ENCODE assay signal across 8 mouse cellular contexts in the genomic region with DNA sequence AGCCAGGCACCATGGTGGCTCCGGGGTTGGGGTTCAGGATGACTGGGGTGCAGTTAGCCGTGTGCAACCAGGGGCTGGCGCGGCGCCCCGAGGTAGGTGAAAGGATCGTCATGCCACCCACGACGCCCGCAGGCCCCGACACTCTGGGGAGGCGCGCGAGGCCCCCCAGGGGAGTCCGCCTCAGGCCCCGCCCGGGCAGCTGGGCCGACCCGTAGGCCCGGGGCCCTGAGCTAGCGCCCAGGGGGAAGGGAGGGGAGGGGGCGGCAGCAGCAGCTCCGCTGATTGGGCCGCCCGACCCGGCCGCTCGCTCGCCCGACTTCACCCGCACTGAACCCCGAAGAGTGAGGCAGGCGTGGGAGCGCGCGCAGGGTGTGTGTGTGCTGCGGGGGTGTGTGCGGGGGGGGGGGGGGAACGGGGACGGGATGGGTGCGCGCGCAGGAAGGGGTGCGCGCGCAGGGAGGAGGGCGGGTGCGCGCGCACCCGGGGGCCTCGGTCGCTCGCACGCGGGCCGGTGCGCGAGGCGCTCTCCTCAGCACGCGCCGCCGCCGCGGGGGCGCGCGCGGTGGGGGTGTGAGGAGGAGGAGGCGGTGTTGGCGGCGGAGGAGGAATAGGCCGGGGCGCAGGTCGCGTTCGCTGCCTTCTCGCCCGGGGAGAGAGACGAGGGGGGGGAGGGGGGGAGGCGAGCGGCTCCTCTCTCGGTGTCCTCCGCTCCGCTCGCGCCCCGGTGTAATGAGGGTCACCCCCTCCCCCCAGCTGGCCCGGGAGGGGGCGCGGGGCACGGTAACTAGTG. TPM values are rescaled to one million over a fixed set of nuclear protein-coding genes. Genes with fewer than 3 reads are reported as not detected.
A peak's percentile ranks its signal among the peaks of the same experiment; 100 is the strongest.
DNase-seq lines count a peak whose midpoint lies in the region; ATAC-seq and TF ChIP-seq lines count a peak whose summit lies in the region.

No protein-coding gene starts in this region.

- H3K27me3 ChIP-seq in C2C12 (ENCODE audit: control insufficient read depth, insufficient read depth, insufficient read length): no peaks in the 10 kb centered on the region
- no peaks in the 10 kb centered on the region for H3K27me3 ChIP-seq in erythroblast, embryonic 14.5 days (ENCODE audit: control insufficient read depth)
- no peaks in the 10 kb centered on the region for H3K27me3 ChIP-seq in heart, embryonic 12.5 days (replicated peaks)
- no peaks in the 10 kb centered on the region for H3K27me3 ChIP-seq in kidney, embryonic 16.5 days (ENCODE audit: insufficient read depth, low read length)
- H3K27me3 ChIP-seq in liver, adult 2 months (ENCODE audit: control insufficient read depth, insufficient read depth, low read length): no peaks in the 10 kb centered on the region
- no peaks in the 10 kb centered on the region for H3K27me3 ChIP-seq in myocyte (ENCODE audit: control insufficient read depth, insufficient read depth, insufficient read length)
- H3K27me3 ChIP-seq in stomach, embryonic 14.5 days (ENCODE audit: control insufficient read depth, insufficient read depth, low read length): no peaks in the 10 kb centered on the region

- peak overlapping the region; percentile 100 for H3K27ac ChIP-seq in heart, embryonic 12.5 days (ENCODE audit: poor library complexity, severe bottlenecking)
- H3K27ac ChIP-seq in kidney, embryonic 16.5 days (ENCODE audit: low read length): peak overlapping the region; percentile 99
- peak overlapping the region; percentile 89 for H3K27ac ChIP-seq in liver, adult 2 months (replicated peaks; ENCODE audit: insufficient read depth, low read depth, low read length)
- peak overlapping the region; percentile 99 for H3K27ac ChIP-seq in stomach, embryonic 14.5 days (ENCODE audit: low read length)

- peak; percentile 78 for DNase-seq in brain, embryonic 18.5 days (ENCODE audit: low read depth, low spot score)
- peak; percentile 65 for DNase-seq in liver, adult 2 months (ENCODE audit: extremely low read depth, low read depth, low spot score)

- peaks cover 2% of the 10 kb centered on the region for H3K9me3 ChIP-seq in erythroblast, embryonic 14.5 days (ENCODE audit: control insufficient read depth, low read length)
- H3K9me3 ChIP-seq in heart, embryonic 12.5 days (replicated peaks): no peaks in the 10 kb centered on the region
- no peaks in the 10 kb centered on the region for H3K9me3 ChIP-seq in kidney, embryonic 16.5 days (ENCODE audit: low read length)
- H3K9me3 ChIP-seq in stomach, embryonic 14.5 days (ENCODE audit: control insufficient read depth, low read depth, low read length): no peaks in the 10 kb centered on the region

- H3K4me1 ChIP-seq in erythroblast, embryonic 14.5 days (ENCODE audit: control insufficient read depth): peaks cover 68% of the 10 kb centered on the region
- H3K4me1 ChIP-seq in heart, embryonic 12.5 days (replicated peaks): peaks cover 32% of the 10 kb centered on the region
- peaks cover 43% of the 10 kb centered on the region for H3K4me1 ChIP-seq in kidney, embryonic 16.5 days (ENCODE audit: insufficient read depth, low read length)
- peaks cover 19% of the 10 kb centered on the region for H3K4me1 ChIP-seq in liver, adult 2 months (ENCODE audit: control insufficient read depth, insufficient read depth, low read length)
- H3K4me1 ChIP-seq in stomach, embryonic 14.5 days (ENCODE audit: control insufficient read depth, insufficient read depth, low read length): peaks cover 40% of the 10 kb centered on the region

- TF ChIP-seq POLR2A in liver, adult 2 months (IDR thresholded peaks at IDR 0.05; ENCODE audit: extremely low read depth, insufficient read depth, low read length): peak; percentile 67
- no peak for TF ChIP-seq POLR2A in myocyte (IDR thresholded peaks at IDR 0.05; ENCODE audit: insufficient read length, low read depth)

- H3ac ChIP-seq in C2C12 (ENCODE audit: control insufficient read depth, insufficient read length, low read depth) (peak overlapping the region; percentile 73), myocyte (ENCODE audit: control insufficient read depth, insufficient read length) (peak overlapping the region; percentile 94)

- H3K9ac ChIP-seq in heart, embryonic 12.5 days: peak overlapping the region; percentile 98
- peak overlapping the region; percentile 97 for H3K9ac ChIP-seq in kidney, embryonic 16.5 days (replicated peaks; ENCODE audit: low read length)
- H3K9ac ChIP-seq in liver, adult 2 months (ENCODE audit: low read depth, low read length): peak overlapping the region; percentile 98
- H3K9ac ChIP-seq in stomach, embryonic 14.5 days (replicated peaks; ENCODE audit: low read depth, low read length): peak overlapping the region; percentile 95

- H3K79me2 ChIP-seq in C2C12 (ENCODE audit: control insufficient read depth, insufficient read depth): peaks cover 38% of the 10 kb centered on the region
- peaks cover 20% of the 10 kb centered on the region; the same call in 1 of the 2 replicates for H3K79me2 ChIP-seq in liver, adult 2 months (ENCODE audit: control insufficient read depth, insufficient read depth, low read length)
- H3K79me2 ChIP-seq in myocyte (ENCODE audit: control insufficient read depth, insufficient read depth): peaks cover 33% of the 10 kb centered on the region

- H3K4me3 ChIP-seq in C2C12 (ENCODE audit: insufficient read depth, poor library complexity, severe bottlenecking) (peak overlapping the region; percentile 37), myocyte (peak overlapping the region; percentile 61)
- H3K4me3 ChIP-seq in erythroblast, embryonic 14.5 days (replicated peaks): peak overlapping the region; percentile 93
- peak overlapping the region; percentile 92 for H3K4me3 ChIP-seq in heart, embryonic 12.5 days
- H3K4me3 ChIP-seq in kidney, embryonic 16.5 days (ENCODE audit: low read length): peak overlapping the region; percentile 86
- H3K4me3 ChIP-seq in liver, adult 2 months (ENCODE audit: insufficient read depth, low read depth, low read length): peak overlapping the region; percentile 90
- H3K4me3 ChIP-seq in stomach, embryonic 14.5 days (ENCODE audit: low read depth, low read length): peak overlapping the region; percentile 81

- H3K36me3 ChIP-seq in C2C12 (ENCODE audit: control insufficient read depth, insufficient read depth): peaks cover 23% of the 10 kb centered on the region
- peaks cover 33% of the 10 kb centered on the region for H3K36me3 ChIP-seq in erythroblast, embryonic 14.5 days (ENCODE audit: control insufficient read depth)
- peaks cover 26% of the 10 kb centered on the region for H3K36me3 ChIP-seq in heart, embryonic 12.5 days
- peaks cover 25% of the 10 kb centered on the region for H3K36me3 ChIP-seq in kidney, embryonic 16.5 days (ENCODE audit: insufficient read depth, low read length)
- peaks cover 24% of the 10 kb centered on the region for H3K36me3 ChIP-seq in liver, adult 2 months (ENCODE audit: control insufficient read depth, insufficient read depth, low read length)
- peaks cover 10% of the 10 kb centered on the region for H3K36me3 ChIP-seq in myocyte (ENCODE audit: control insufficient read depth, insufficient read depth)
- peaks cover 27% of the 10 kb centered on the region for H3K36me3 ChIP-seq in stomach, embryonic 14.5 days (ENCODE audit: control insufficient read depth, insufficient read depth, low read length)

- H3K4me2 ChIP-seq in heart, embryonic 12.5 days: peak overlapping the region; percentile 80
- H3K4me2 ChIP-seq in kidney, embryonic 16.5 days (replicated peaks; ENCODE audit: low read depth, low read length): peak overlapping the region; percentile 86
- H3K4me2 ChIP-seq in myocyte (ENCODE audit: low read depth): no peak overlapping the region
- H3K4me2 ChIP-seq in stomach, embryonic 14.5 days (replicated peaks; ENCODE audit: low read depth, low read length): peak overlapping the region; percentile 94

- WGBS in heart, embryonic 12.5 days: under 1% methylated on average over 44 of the region's 93 CpGs
- under 1% methylated on average over 30 of the region's 93 CpGs for WGBS in kidney, embryonic 16.5 days
- WGBS in liver, adult 2 months: under 1% methylated on average over 53 of the region's 93 CpGs
- under 1% methylated on average over 35 of the region's 93 CpGs for WGBS in stomach, embryonic 14.5 days

- TF ChIP-seq CTCF in C2C12 (IDR thresholded peaks at IDR 0.05; ENCODE audit: control insufficient read depth, insufficient read depth, insufficient read length): no peak
- TF ChIP-seq CTCF in liver, adult 2 months (IDR thresholded peaks at IDR 0.05; ENCODE audit: low read depth, low read length): no peak

- peak; percentile 82 for ATAC-seq in heart, embryonic 12.5 days (ENCODE audit: insufficient number of reproducible peaks, low FRiP score)
- ATAC-seq in kidney, embryonic 16.5 days (ENCODE audit: low FRiP score, low TSS enrichment): peak; percentile 81
- ATAC-seq in stomach, embryonic 14.5 days (ENCODE audit: insufficient number of reproducible peaks, insufficient read depth, low FRiP score, low read depth): peak; percentile 86

- H3K79me3 ChIP-seq in C2C12 (ENCODE audit: low read depth): peaks cover 24% of the 10 kb centered on the region

TF ChIP-seq in C2C12, 6 proteins besides CTCF, POLR2A, EP300 and RAD21 (continues in another document):
- no peak for TF ChIP-seq MYOG (IDR thresholded peaks at IDR 0.05; ENCODE audit: control insufficient read depth, extremely low read depth, insufficient read length)
- TF ChIP-seq CEBPB (IDR thresholded peaks at IDR 0.05; ENCODE audit: low read depth): no peak

TF ChIP-seq in myocyte, 11 proteins besides CTCF, POLR2A, EP300 and RAD21 (continues in another document):
- TF ChIP-seq POLR2AphosphoS2 (IDR thresholded peaks at IDR 0.05; ENCODE audit: insufficient read length, low read depth) (no peak), REST (IDR thresholded peaks at IDR 0.05; ENCODE audit: insufficient read depth, insufficient read length) (no peak), TCF3 (IDR thresholded peaks at IDR 0.05; ENCODE audit: insufficient read length, low read depth) (no peak)

RNA-seq across cellular contexts. Expression of gene Nsd1, which starts 1.8 kb away (rescaled TPM):
- polyA plus RNA-seq in C2C12 (2012; fragmentation: generic; extraction: Trizol) (10.5 TPM), myocyte (2012; fragmentation: generic; extraction: Trizol) (10.2 TPM)
- polyA plus RNA-seq in erythroblast, embryonic 14.5 days (2012): 0.20 and 0.48 TPM in 2 replicates
- 52.7 and 53.9 TPM in 2 replicates for polyA plus RNA-seq in heart, embryonic 12.5 days (2016; fragmentation: Nextera tagmentation; extraction: Ambion mirVana)
- 49.6 and 58.6 TPM in 2 replicates for polyA plus RNA-seq in kidney, embryonic 16.5 days (2015; fragmentation: Nextera tagmentation; extraction: Ambion mirVana)
- 45.4 TPM in 2 replicates for total RNA-seq in liver, adult 2 months (2014; rRNA removed)
- polyA plus RNA-seq in liver, adult 2 months (2012; rRNA removed): 8.0 and 8.9 TPM in 2 replicates
- polyA plus RNA-seq in stomach, embryonic 14.5 days (2014; fragmentation: Nextera tagmentation; extraction: Ambion mirVana): 96.3 and 97.6 TPM in 2 replicates

RNA-seq across cellular contexts. Expression of gene Fgfr4, which starts 59.0 kb away (rescaled TPM):
- 2.8 TPM for polyA plus RNA-seq in C2C12 (2012; fragmentation: generic; extraction: Trizol)
- 0.05 and 0.07 TPM in 2 replicates for polyA plus RNA-seq in erythroblast, embryonic 14.5 days (2012)
- 0.45 and 0.51 TPM in 2 replicates for polyA plus RNA-seq in heart, embryonic 12.5 days (2016; fragmentation: Nextera tagmentation; extraction: Ambion mirVana)
- 21.8 and 23.0 TPM in 2 replicates for polyA plus RNA-seq in kidney, embryonic 16.5 days (2015; fragmentation: Nextera tagmentation; extraction: Ambion mirVana)
- 6.6 and 16.9 TPM in 2 replicates for total RNA-seq in liver, adult 2 months (2014; rRNA removed)
- 49.9 and 52.4 TPM in 2 replicates for polyA plus RNA-seq in liver, adult 2 months (2012; rRNA removed)
- polyA plus RNA-seq in myocyte (2012; fragmentation: generic; extraction: Trizol): 6.6 TPM
- polyA plus RNA-seq in stomach, embryonic 14.5 days (2014; fragmentation: Nextera tagmentation; extraction: Ambion mirVana): 7.3 and 7.8 TPM in 2 replicates

Comparison
In these comparisons a context has a peak if more than half of its experiments do, and no peak if none do; other contexts are left out.
1. Peak in every context shown above with its lines: DNase-seq, ATAC-seq, H3K4me3 ChIP-seq and H3K27ac ChIP-seq.
2. H3K4me3 ChIP-seq: peak in every context shown above with its lines; median percentile 93 in erythroblast, embryonic 14.5 days; 92 in heart, embryonic 12.5 days; 90 in liver, adult 2 months; 86 in kidney, embryonic 16.5 days; 81 in stomach, embryonic 14.5 days; 61 in myocyte; 37 in C2C12.